Mouse (Mus musculus): ENCODE measurements around the gene Rnf43. TPM values are rescaled to one million over a fixed set of nuclear protein-coding genes. Genes with fewer than 3 reads are reported as not detected.
A peak's percentile ranks its signal among the peaks of the same experiment; 100 is the strongest.

Gene Rnf43
- polyA plus RNA-seq, 2 experiments: 4.7 to 6.5 TPM

- Histone ChIP-seq H3K4me3 (replicated peaks; ENCODE audit: low read length) (no peak overlapping the region), H3K4me1 (ENCODE audit: control insufficient read depth, insufficient read depth, low read length) (peaks cover 12% of the 10 kb centered on the region)
Observed at GRCm38 (mm10) chr11:87690054-87690740, 27.7 kb downstream of the Rnf43 start.

GRCm38 (mm10) chr11:87697131-87697682, 34.7 kb downstream of the Rnf43 start:
- TF ChIP-seq POLR2A (IDR thresholded peaks at IDR 0.05; ENCODE audit: borderline replicate concordance, extremely low read depth, insufficient read depth, insufficient read length): no peak
- ATAC-seq (ENCODE audit: low FRiP score, low read depth) (no peak), DNase-seq (ENCODE audit: low spot score) (no peak)
- Histone ChIP-seq H3K27me3 (ENCODE audit: control insufficient read depth, insufficient read depth, low read length) (no peaks in the 10 kb centered on the region), H3K4me3 (replicated peaks; ENCODE audit: low read length) (no peak overlapping the region), H3K4me2 (replicated peaks; ENCODE audit: low read depth, low read length, severe bottlenecking) (no peak overlapping the region), H3K9me3 (ENCODE audit: control insufficient read depth, low read length) (no peaks in the 10 kb centered on the region), H3K9ac (ENCODE audit: low read depth, low read length, severe bottlenecking) (no peak overlapping the region), H3K27ac (replicated peaks; ENCODE audit: low read depth, low read length) (no peak overlapping the region), H3K36me3 (ENCODE audit: control insufficient read depth, insufficient read depth, low read length) (no peaks in the 10 kb centered on the region), H3K4me1 (ENCODE audit: control insufficient read depth, insufficient read depth, low read length) (0 out of 2 replicates have a peak, but pooled peaks cover 3% of the 10 kb centered on the region)
- WGBS: 56% methylated on average over 14 of the region's 14 CpGs

More at GRCm38 (mm10) chr11:87690054-87690740, 27.7 kb downstream of the Rnf43 start:
- TF ChIP-seq POLR2A (IDR thresholded peaks at IDR 0.05; ENCODE audit: borderline replicate concordance, extremely low read depth, insufficient read depth, insufficient read length): no peak
- no peaks in the 10 kb centered on the region for H3K27me3 ChIP-seq (ENCODE audit: control insufficient read depth, insufficient read depth, low read length)
- H3K9ac ChIP-seq (ENCODE audit: low read depth, low read length, severe bottlenecking): no peak overlapping the region
- no peaks in the 10 kb centered on the region for H3K9me3 ChIP-seq (ENCODE audit: control insufficient read depth, low read length)
- no peaks in the 10 kb centered on the region for H3K36me3 ChIP-seq (ENCODE audit: control insufficient read depth, insufficient read depth, low read length)
- no peak overlapping the region for H3K27ac ChIP-seq (replicated peaks; ENCODE audit: low read depth, low read length)
- ATAC-seq (ENCODE audit: low FRiP score, low read depth) (no peak), DNase-seq (ENCODE audit: low spot score) (no peak)
- 0 out of 2 replicates have a peak overlapping the region, but pooled peaks have one; percentile 15 for H3K4me2 ChIP-seq (replicated peaks; ENCODE audit: low read depth, low read length, severe bottlenecking)
- 66% methylated on average over 16 of the region's 16 CpGs for WGBS

GRCm38 (mm10) chr11:87698126-87698525, 35.6 kb downstream of the Rnf43 start:
- 85% methylated on average over 4 of the region's 4 CpGs for WGBS
- no peak overlapping the region for H3K27ac ChIP-seq (replicated peaks; ENCODE audit: low read depth, low read length)
- no peaks in the 10 kb centered on the region for H3K9me3 ChIP-seq (ENCODE audit: control insufficient read depth, low read length)
- no peak for ATAC-seq (ENCODE audit: low FRiP score, low read depth)
- H3K4me3 ChIP-seq (replicated peaks; ENCODE audit: low read length): no peak overlapping the region
- H3K36me3 ChIP-seq (ENCODE audit: control insufficient read depth, insufficient read depth, low read length): no peaks in the 10 kb centered on the region
- no peak overlapping the region for H3K9ac ChIP-seq (ENCODE audit: low read depth, low read length, severe bottlenecking)
- H3K4me1 ChIP-seq (ENCODE audit: control insufficient read depth, insufficient read depth, low read length): 0 out of 2 replicates have a peak, but pooled peaks cover 3% of the 10 kb centered on the region
- no peaks in the 10 kb centered on the region for H3K27me3 ChIP-seq (ENCODE audit: control insufficient read depth, insufficient read depth, low read length)
- no peak for DNase-seq (ENCODE audit: low spot score)
- no peak overlapping the region for H3K4me2 ChIP-seq (replicated peaks; ENCODE audit: low read depth, low read length, severe bottlenecking)
- no peak for TF ChIP-seq POLR2A (IDR thresholded peaks at IDR 0.05; ENCODE audit: borderline replicate concordance, extremely low read depth, insufficient read depth, insufficient read length)

- 84% methylated on average over 6 of the region's 6 CpGs for WGBS
- no peak for ATAC-seq (ENCODE audit: low FRiP score, low read depth)
- H3K27ac ChIP-seq (replicated peaks; ENCODE audit: low read depth, low read length): no peak overlapping the region
Observed at GRCm38 (mm10) chr11:87701108-87701507, 38.6 kb downstream of the Rnf43 start.

GRCm38 (mm10) chr11:87701877-87702620, 39.5 kb downstream of the Rnf43 start:
- no peak for TF ChIP-seq POLR2A (IDR thresholded peaks at IDR 0.05; ENCODE audit: borderline replicate concordance, extremely low read depth, insufficient read depth, insufficient read length)
- H3K9me3 ChIP-seq (ENCODE audit: control insufficient read depth, low read length): no peaks in the 10 kb centered on the region
- WGBS: 77% methylated on average over 14 of the region's 14 CpGs
- H3K36me3 ChIP-seq (ENCODE audit: control insufficient read depth, insufficient read depth, low read length): no peaks in the 10 kb centered on the region
- ATAC-seq (ENCODE audit: low FRiP score, low read depth): no peak
- no peak overlapping the region for H3K9ac ChIP-seq (ENCODE audit: low read depth, low read length, severe bottlenecking)
- 0 out of 2 replicates have a peak, but pooled peaks cover 3% of the 10 kb centered on the region for H3K4me1 ChIP-seq (ENCODE audit: control insufficient read depth, insufficient read depth, low read length)
- no peak overlapping the region for H3K4me2 ChIP-seq (replicated peaks; ENCODE audit: low read depth, low read length, severe bottlenecking)
- no peak overlapping the region for H3K27ac ChIP-seq (replicated peaks; ENCODE audit: low read depth, low read length)
- H3K27me3 ChIP-seq (ENCODE audit: control insufficient read depth, insufficient read depth, low read length): no peaks in the 10 kb centered on the region
- DNase-seq (ENCODE audit: low spot score): no peak
- H3K4me3 ChIP-seq (replicated peaks; ENCODE audit: low read length): no peak overlapping the region

More at GRCm38 (mm10) chr11:87701108-87701507, 38.6 kb downstream of the Rnf43 start:
- Histone ChIP-seq H3K36me3 (ENCODE audit: control insufficient read depth, insufficient read depth, low read length) (no peaks in the 10 kb centered on the region), H3K4me1 (ENCODE audit: control insufficient read depth, insufficient read depth, low read length) (0 out of 2 replicates have a peak, but pooled peaks cover 3% of the 10 kb centered on the region), H3K4me2 (replicated peaks; ENCODE audit: low read depth, low read length, severe bottlenecking) (no peak overlapping the region), H3K9me3 (ENCODE audit: control insufficient read depth, low read length) (no peaks in the 10 kb centered on the region), H3K27me3 (ENCODE audit: control insufficient read depth, insufficient read depth, low read length) (no peaks in the 10 kb centered on the region), H3K9ac (ENCODE audit: low read depth, low read length, severe bottlenecking) (no peak overlapping the region), H3K4me3 (replicated peaks; ENCODE audit: low read length) (no peak overlapping the region)
- no peak for DNase-seq (ENCODE audit: low spot score)
- TF ChIP-seq POLR2A (IDR thresholded peaks at IDR 0.05; ENCODE audit: borderline replicate concordance, extremely low read depth, insufficient read depth, insufficient read length): no peak

All from limb, embryonic 14.5 days (tissue).